In genomic region chr7:141569283-141569803, GRCm38 (mm10) we compare ENCODE assay signal across 19 mouse cellular contexts. TPM values are rescaled to one million over a fixed set of nuclear protein-coding genes. Genes with fewer than 3 reads are reported as not detected.
DNase-seq lines count a peak whose midpoint lies in the region; ATAC-seq and TF ChIP-seq lines count a peak whose summit lies in the region.
"Had no signal": no experiment of that assay in that cellular context is flagged by ENCODE, and none has a peak within 500 bp of the region (broad histone marks: within the 10 kb centered on the region; RNA-seq: fewer than 3 reads in every experiment).

No protein-coding gene starts in this region.

- H3K36me3 ChIP-seq in kidney, embryonic 16.5 days (ENCODE audit: insufficient read depth, low read length), result no peaks in the 10 kb centered on the region
- no peaks in the 10 kb centered on the region for H3K36me3 ChIP-seq in stomach, embryonic 15.5 days
- H3K36me3 ChIP-seq in stomach, postnatal 0 days (ENCODE audit: control insufficient read depth, insufficient read depth, low read length), result no peaks in the 10 kb centered on the region
- no peaks in the 10 kb centered on the region; the same call in 1 of the 2 replicates for H3K36me3 ChIP-seq in intestine, postnatal 0 days (ENCODE audit: control insufficient read depth, insufficient read depth)
- H3K36me3 ChIP-seq: neural tube, embryonic 12.5 days had no signal

- ATAC-seq in kidney, embryonic 16.5 days (ENCODE audit: low FRiP score, low TSS enrichment), result peak; percentile 40; the same call in 1 of the 2 replicates
- no peak for ATAC-seq in stomach, embryonic 15.5 days (ENCODE audit: insufficient read depth, low FRiP score, low read depth)
- no peak for ATAC-seq in stomach, postnatal 0 days (ENCODE audit: low FRiP score, low TSS enrichment)
- ATAC-seq in intestine, postnatal 0 days, result peak; percentile 66
- ATAC-seq in CD4-positive, CD25-positive, alpha-beta regulatory T cell, adult 4 months, result no peak
- ATAC-seq: Patski had no signal

- no peak for TF ChIP-seq CTCF in stomach, postnatal 0 days (IDR thresholded peaks at IDR 0.05; ENCODE audit: low read depth)
- no peak for TF ChIP-seq CTCF in intestine, postnatal 0 days (IDR thresholded peaks at IDR 0.05; ENCODE audit: low read depth)

- TF ChIP-seq EP300 in stomach, postnatal 0 days (optimal IDR thresholded peaks at IDR 0.05), result no peak

- H3K9me3 ChIP-seq in kidney, embryonic 16.5 days (ENCODE audit: low read length), result no peaks in the 10 kb centered on the region
- H3K9me3 ChIP-seq in stomach, embryonic 15.5 days, result no peaks in the 10 kb centered on the region
- H3K9me3 ChIP-seq in stomach, postnatal 0 days (ENCODE audit: control insufficient read depth, low read length), result no peaks in the 10 kb centered on the region
- H3K9me3 ChIP-seq in intestine, postnatal 0 days (ENCODE audit: control insufficient read depth), result no peaks in the 10 kb centered on the region
- H3K9me3 ChIP-seq: heart, embryonic 10.5 days; hindbrain, embryonic 10.5 days; limb, embryonic 13.5 days; lung, embryonic 15.5 days; midbrain, embryonic 12.5 days; neural tube, embryonic 12.5 days had no signal

- no peak overlapping the region for H3K27ac ChIP-seq in kidney, embryonic 16.5 days (ENCODE audit: low read length)
- 0 out of 2 replicates have a peak overlapping the region, but pooled peaks have one; percentile 4 for H3K27ac ChIP-seq in stomach, embryonic 15.5 days
- H3K27ac ChIP-seq in stomach, postnatal 0 days (replicated peaks), result no peak overlapping the region
- H3K27ac ChIP-seq in intestine, postnatal 0 days (ENCODE audit: low read depth, low read length), result peak overlapping the region; percentile 52
- H3K27ac ChIP-seq: hindbrain, embryonic 10.5 days; limb, embryonic 13.5 days; lung, embryonic 15.5 days; midbrain, embryonic 12.5 days; neural tube, embryonic 12.5 days had no signal

- H3K4me3 ChIP-seq in kidney, embryonic 16.5 days (ENCODE audit: low read length), result no peak overlapping the region
- no peak overlapping the region for H3K4me3 ChIP-seq in stomach, embryonic 15.5 days (replicated peaks)
- H3K4me3 ChIP-seq in stomach, postnatal 0 days (ENCODE audit: low read depth, low read length), result no peak overlapping the region
- H3K4me3 ChIP-seq in intestine, postnatal 0 days (ENCODE audit: low read depth, low read length), result no peak overlapping the region
- H3K4me3 ChIP-seq: heart, embryonic 10.5 days; hindbrain, embryonic 10.5 days; limb, embryonic 13.5 days; lung, embryonic 15.5 days; midbrain, embryonic 12.5 days; neural tube, embryonic 12.5 days had no signal

- no peaks in the 10 kb centered on the region for H3K27me3 ChIP-seq in kidney, embryonic 16.5 days (ENCODE audit: insufficient read depth, low read length)
- no peaks in the 10 kb centered on the region for H3K27me3 ChIP-seq in stomach, embryonic 15.5 days (replicated peaks)
- H3K27me3 ChIP-seq in stomach, postnatal 0 days (ENCODE audit: control insufficient read depth, insufficient read depth, low read length), result no peaks in the 10 kb centered on the region
- no peaks in the 10 kb centered on the region for H3K27me3 ChIP-seq in intestine, postnatal 0 days (replicated peaks; ENCODE audit: control insufficient read depth, insufficient read depth, low read length)
- H3K27me3 ChIP-seq: limb, embryonic 13.5 days; lung, embryonic 15.5 days; midbrain, embryonic 12.5 days; neural tube, embryonic 12.5 days; Patski had no signal

- no peak overlapping the region for H3K9ac ChIP-seq in kidney, embryonic 16.5 days (replicated peaks; ENCODE audit: low read length)
- H3K9ac ChIP-seq in stomach, embryonic 15.5 days, result no peak overlapping the region
- H3K9ac ChIP-seq in stomach, postnatal 0 days (ENCODE audit: low read length), result no peak overlapping the region
- H3K9ac ChIP-seq in intestine, postnatal 0 days (ENCODE audit: low read depth, low read length), result no peak overlapping the region
- H3K9ac ChIP-seq: lung, embryonic 15.5 days; midbrain, embryonic 12.5 days; neural tube, embryonic 12.5 days had no signal

- H3K4me1 ChIP-seq in kidney, embryonic 16.5 days (ENCODE audit: insufficient read depth, low read length), result peaks cover 24% of the 10 kb centered on the region
- H3K4me1 ChIP-seq in stomach, embryonic 15.5 days, result peaks cover 7% of the 10 kb centered on the region
- peaks cover 6% of the 10 kb centered on the region for H3K4me1 ChIP-seq in stomach, postnatal 0 days (replicated peaks; ENCODE audit: control insufficient read depth, insufficient read depth)
- no peaks in the 10 kb centered on the region; the same call in 1 of the 2 replicates for H3K4me1 ChIP-seq in intestine, postnatal 0 days (replicated peaks; ENCODE audit: control insufficient read depth, insufficient read depth, low read length)

- H3K4me2 ChIP-seq in kidney, embryonic 16.5 days (replicated peaks; ENCODE audit: low read depth, low read length), result no peak overlapping the region
- H3K4me2 ChIP-seq in stomach, embryonic 15.5 days, result no peak overlapping the region
- no peak overlapping the region for H3K4me2 ChIP-seq in stomach, postnatal 0 days (replicated peaks; ENCODE audit: low read depth)
- 0 out of 2 replicates have a peak overlapping the region, but pooled peaks have one; percentile 25 for H3K4me2 ChIP-seq in intestine, postnatal 0 days (replicated peaks; ENCODE audit: low read depth)
- H3K4me2 ChIP-seq: limb, embryonic 13.5 days; lung, embryonic 15.5 days; midbrain, embryonic 12.5 days; neural tube, embryonic 12.5 days had no signal

- 69% methylated on average over 9 of the region's 9 CpGs for WGBS in kidney, embryonic 16.5 days
- 63% methylated on average over 9 of the region's 9 CpGs for WGBS in stomach, embryonic 15.5 days
- 60% methylated on average over 9 of the region's 9 CpGs for WGBS in stomach, postnatal 0 days
- 37% methylated on average over 9 of the region's 9 CpGs for WGBS in intestine, postnatal 0 days

- DNase-seq in kidney, postnatal 25 days, result no peak
- DNase-seq in stomach, postnatal 0 days (ENCODE audit: low spot score), result no peak
- DNase-seq in adrenal gland, postnatal 14 days, result no peak
- DNase-seq: adrenal gland, postnatal 25 days; cerebellum, adult 11 months; cerebellum, postnatal 10 days; kidney, postnatal 14 days; spleen, adult 18-20 months had no signal

RNA-seq across cellular contexts. Expression of gene Ap2a2, which starts 7.4 kb away (rescaled TPM):
- polyA plus RNA-seq in kidney, embryonic 16.5 days (2015; fragmentation: Nextera tagmentation; extraction: Ambion mirVana), result 99.4 and 100 TPM in 2 replicates
- polyA plus RNA-seq in stomach, embryonic 15.5 days (2015; fragmentation: Nextera tagmentation; extraction: Ambion mirVana), result 78.4 TPM in 2 replicates
- 30.8 and 33.0 TPM in 2 replicates for polyA plus RNA-seq in stomach, postnatal 0 days (2015; fragmentation: Nextera tagmentation; extraction: Ambion mirVana)
- 69.7 and 76.6 TPM in 2 replicates for polyA plus RNA-seq in intestine, postnatal 0 days (2015; fragmentation: Nextera tagmentation; extraction: Ambion mirVana)
- total RNA-seq in adrenal gland, postnatal 14 days (2021), result 61.0 and 64.0 TPM in 2 replicates
- 10 to 100 TPM; 16.6 to 17.1 TPM for polyA plus RNA-seq in CD4-positive, CD25-positive, alpha-beta regulatory T cell, adult 4 months (2017; shearing (Covaris generic))

RNA-seq across cellular contexts. Expression of gene Chid1, which starts 29.7 kb away (rescaled TPM):
- 47.7 and 50.5 TPM in 2 replicates for polyA plus RNA-seq in kidney, embryonic 16.5 days (2015; fragmentation: Nextera tagmentation; extraction: Ambion mirVana)
- 50.7 and 58.0 TPM in 2 replicates for polyA plus RNA-seq in stomach, embryonic 15.5 days (2015; fragmentation: Nextera tagmentation; extraction: Ambion mirVana)
- polyA plus RNA-seq in stomach, postnatal 0 days (2015; fragmentation: Nextera tagmentation; extraction: Ambion mirVana), result 20.8 and 22.6 TPM in 2 replicates
- 20.5 and 23.8 TPM in 2 replicates for polyA plus RNA-seq in intestine, postnatal 0 days (2015; fragmentation: Nextera tagmentation; extraction: Ambion mirVana)
- 46.5 and 49.7 TPM in 2 replicates for total RNA-seq in adrenal gland, postnatal 14 days (2021)
- 10 to 100 TPM; 21.9 to 23.4 TPM for polyA plus RNA-seq in CD4-positive, CD25-positive, alpha-beta regulatory T cell, adult 4 months (2017; shearing (Covaris generic))

Comparison
In these comparisons a context has a peak if more than half of its experiments do, and no peak if none do; other contexts are left out.
1. H3K27ac ChIP-seq: peak in stomach, embryonic 15.5 days (single experiment) and intestine, postnatal 0 days (single experiment); none in kidney, embryonic 16.5 days (single experiment) and stomach, postnatal 0 days (single experiment).
2. ATAC-seq: peak in kidney, embryonic 16.5 days (single experiment) and intestine, postnatal 0 days (single experiment); none in stomach, embryonic 15.5 days (single experiment), stomach, postnatal 0 days (single experiment) and CD4-positive, CD25-positive, alpha-beta regulatory T cell, adult 4 months (single experiment).